Mouse (Mus musculus) gastrocnemius, postnatal 10 days (tissue): ENCODE data around the gene Ddr1. TPM values are rescaled to one million over a fixed set of nuclear protein-coding genes. Genes with fewer than 3 reads are reported as not detected.

Source experiments
- DNase-seq: peaks from one replicate; pipeline ENCODE4 v3.0.0; 2021; ENCODE audit warnings: mixed read lengths
- total RNA-seq, 2 experiments: library from RNA; stranded (reverse); gene quantifications; 2 replicates each; pipeline ENCODE4 v1.2.3; 2021

Gene Ddr1
- total RNA-seq, 2 experiments from 2014 or later: 35.2 to 42.8 TPM

GRCm38 (mm10) chr17:35692368-35692767 lies 12.1 kb downstream of the Ddr1 start:
- no peak for DNase-seq

- no peak for DNase-seq
Observed at GRCm38 (mm10) chr17:35691811-35692210, 12.6 kb downstream of the Ddr1 start.

GRCm38 (mm10) chr17:35689936-35690645 lies 14.3 kb downstream of the Ddr1 start:
- DNase-seq: no peak

DNA sequence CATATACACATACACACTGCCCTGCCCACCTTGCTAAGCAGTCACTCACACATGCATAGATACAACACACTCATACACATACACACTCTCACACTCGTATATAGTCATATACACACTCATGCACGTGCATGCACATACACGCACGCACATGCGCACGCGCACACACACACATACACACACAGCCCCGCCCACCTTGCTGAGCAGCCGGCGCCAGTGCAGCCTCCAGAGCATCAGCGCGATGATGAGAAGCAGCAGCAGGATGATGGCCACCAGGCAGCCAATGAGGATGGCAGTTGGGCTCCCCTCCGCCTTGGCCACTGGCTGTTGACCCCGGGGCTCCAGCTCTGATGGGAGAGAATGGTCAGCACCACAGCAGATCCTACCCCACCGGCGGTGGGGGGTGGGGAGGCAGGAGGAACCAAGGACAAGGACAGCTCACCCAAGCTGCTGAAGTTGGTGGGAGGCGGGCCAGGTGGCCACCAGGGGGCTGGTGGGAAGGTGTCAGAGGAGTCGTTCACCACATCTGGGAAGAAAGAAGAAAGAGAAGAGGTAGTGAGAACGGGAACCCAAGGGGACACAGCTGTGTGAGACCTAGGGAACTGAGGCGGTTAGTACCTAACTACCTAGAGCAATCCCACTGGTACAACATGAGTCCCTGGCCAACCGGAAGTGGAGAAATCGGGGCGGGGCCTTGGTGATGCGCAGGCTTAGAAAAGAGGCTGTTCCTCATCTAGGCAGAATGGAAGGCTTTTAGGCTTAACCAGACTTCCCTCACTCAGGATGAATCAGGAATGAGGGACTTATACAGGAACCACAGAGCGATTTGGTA lies 15.9 kb downstream of the Ddr1 start:
- DNase-seq: no peak

GRCm38 (mm10) chr17:35685061-35685460 lies 19.4 kb downstream of the Ddr1 start:
- no peak for DNase-seq

- no peak for DNase-seq
Observed at GRCm38 (mm10) chr17:35681986-35682385, 22.4 kb downstream of the Ddr1 start.

DNA sequence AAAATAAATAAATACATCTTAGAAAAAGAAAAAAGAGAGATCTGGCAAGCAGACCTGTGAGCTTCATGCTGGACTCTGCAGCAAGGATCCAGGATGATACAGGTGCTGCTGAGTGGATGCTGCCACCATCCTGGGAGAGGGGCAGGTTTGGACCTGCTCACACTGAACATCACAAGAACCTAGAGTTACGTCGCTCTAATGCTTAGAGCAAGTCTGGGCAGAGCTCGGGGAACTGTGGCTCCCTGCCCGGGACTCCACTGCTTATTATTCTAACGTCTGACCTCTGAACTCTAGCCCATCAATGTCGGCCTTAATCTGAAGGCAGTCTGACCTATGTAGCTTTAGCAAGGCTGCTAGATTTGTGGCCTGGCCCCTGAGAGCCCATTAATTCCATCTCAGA lies 23.8 kb downstream of the Ddr1 start:
- no peak for DNase-seq

GRCm38 (mm10) chr17:35673416-35674035 lies 30.9 kb downstream of the Ddr1 start, which contains the start of gene Gtf2h4:
Gtf2h4 (minus strand) TSS chr17:35673739.
- peak; percentile 75 for DNase-seq

GRCm38 (mm10) chr17:35672527-35672926 lies 31.9 kb downstream of the Ddr1 start:
- no peak for DNase-seq

DNA sequence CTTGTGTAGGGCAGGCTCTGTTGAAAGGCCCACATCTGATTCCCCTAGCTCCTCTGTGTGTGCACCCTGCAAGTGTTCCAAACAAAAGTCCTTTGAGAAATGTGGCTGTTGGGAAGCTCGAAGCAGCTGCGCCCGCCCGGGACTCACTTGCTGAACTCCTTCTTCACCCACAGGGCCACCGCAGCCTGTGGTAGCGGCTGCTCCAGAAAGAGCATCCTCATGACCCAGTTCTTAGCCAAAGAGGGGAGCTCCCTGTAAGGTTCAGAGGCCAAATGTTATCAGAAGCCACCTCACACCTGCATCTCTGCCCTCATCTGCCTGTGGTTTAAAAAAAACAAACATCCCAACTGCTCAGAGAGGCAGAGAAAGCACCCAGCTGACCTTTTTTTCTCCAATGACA lies 32.6 kb downstream of the Ddr1 start:
- DNase-seq: no peak

DNA sequence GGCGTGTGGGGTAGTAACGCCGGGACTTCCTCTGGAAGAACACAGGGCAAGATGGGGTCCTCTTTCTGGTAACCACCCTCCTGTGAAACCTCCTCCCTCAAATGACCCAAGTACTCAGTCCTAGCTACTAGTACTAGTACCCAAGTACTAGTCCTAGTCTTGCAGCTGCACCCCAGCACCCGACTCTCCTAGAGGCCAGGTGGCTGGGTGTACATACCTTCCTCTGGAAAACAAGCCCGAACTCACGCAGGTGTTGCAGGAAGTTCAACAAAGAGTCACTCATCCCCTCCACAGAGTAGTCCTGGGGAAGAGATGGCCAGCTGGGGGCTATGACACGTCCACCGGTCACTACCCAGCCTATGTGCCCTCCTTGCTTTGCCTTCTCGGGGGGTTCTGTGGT lies 34.7 kb downstream of the Ddr1 start:
- DNase-seq: no peak

GRCm38 (mm10) chr17:35667334-35668065 lies 36.9 kb downstream of the Ddr1 start, which contains the start of gene Vars2:
Vars2 (minus strand) TSS chr17:35667592.
- DNase-seq: peak; percentile 97

DNA sequence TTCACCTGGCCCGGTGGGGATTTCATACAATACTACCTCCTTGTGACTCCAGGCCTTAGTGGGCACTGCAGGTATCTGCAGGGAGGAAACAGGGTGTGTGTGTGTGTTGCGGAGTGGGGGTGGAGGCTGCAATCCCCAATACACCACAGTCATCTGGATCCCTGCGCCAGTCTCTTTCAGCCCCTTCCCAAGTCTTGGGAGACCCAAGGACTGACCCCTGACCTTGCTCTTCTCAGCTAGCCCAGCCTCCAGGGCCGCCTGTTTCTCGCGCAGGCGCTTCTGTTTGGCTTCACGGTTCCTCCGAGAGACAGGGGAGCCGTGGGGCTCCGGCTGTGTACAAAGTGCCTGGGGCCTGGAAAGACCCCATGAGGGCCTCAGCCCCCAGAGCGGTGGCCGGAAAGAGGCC lies 37.6 kb downstream of the Ddr1 start:
- peak; percentile 36 for DNase-seq

- no peak for DNase-seq
Observed at GRCm38 (mm10) chr17:35665957-35666515, 38.4 kb downstream of the Ddr1 start.

DNA sequence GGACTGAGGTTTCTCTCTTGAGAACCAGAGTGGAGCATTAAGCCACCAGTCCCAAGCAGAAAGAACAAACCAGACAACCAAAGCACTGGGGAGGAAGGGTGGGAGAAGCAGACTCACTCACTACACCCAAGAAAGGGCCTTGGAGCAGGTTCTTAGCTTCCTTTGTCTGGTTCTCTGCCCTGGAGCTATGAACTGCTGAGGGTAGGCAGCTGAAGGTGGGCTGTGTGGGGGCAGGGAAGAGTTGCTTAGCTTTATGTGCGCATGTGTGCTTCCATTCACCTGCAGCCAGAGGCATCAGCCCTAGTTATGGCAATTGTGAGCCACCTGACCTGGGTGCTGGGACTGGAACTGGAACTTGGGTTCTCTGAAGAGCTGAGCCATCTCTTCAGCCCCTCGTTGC lies 51.3 kb downstream of the Ddr1 start:
- no peak for DNase-seq

- DNase-seq: no peak
Observed at GRCm38 (mm10) chr17:35649429-35649828, 55.0 kb downstream of the Ddr1 start.

DNA sequence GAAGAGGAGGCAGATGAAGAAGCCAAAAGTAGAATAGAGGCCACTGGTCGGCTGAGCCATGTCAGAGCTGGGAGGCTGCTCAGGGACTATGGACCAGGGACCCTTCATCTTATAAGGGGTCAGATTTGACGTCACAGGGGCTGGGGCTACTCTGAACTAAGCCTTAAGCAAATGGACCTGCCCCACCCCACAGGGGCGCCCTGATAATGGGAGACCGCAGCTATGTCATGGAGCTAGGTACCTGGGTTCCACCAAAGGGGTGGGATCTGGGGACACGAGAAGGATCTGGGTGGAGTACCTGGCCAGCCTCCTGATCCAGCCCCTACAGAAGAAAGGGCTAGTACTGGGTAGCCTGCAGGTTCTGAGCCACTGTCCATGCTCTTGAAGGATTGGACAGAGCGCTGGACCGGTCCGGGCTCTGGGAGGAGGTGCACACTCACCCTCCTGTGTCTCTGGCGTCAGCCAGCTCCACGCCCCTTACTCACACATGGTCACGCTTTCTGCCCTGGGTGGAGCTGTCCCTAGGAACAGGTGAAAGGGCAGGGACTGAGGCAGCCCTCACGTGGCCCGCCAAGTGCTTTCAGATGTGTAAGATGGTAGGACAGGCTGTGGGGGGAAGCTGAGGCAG lies 60.7 kb downstream of the Ddr1 start, which contains the start of gene Mucl3:
Mucl3 (minus strand) TSS at position 87 of the 628 bp plus-strand sequence.
- DNase-seq: no peak

- DNase-seq: no peak
Observed at GRCm38 (mm10) chr17:35639352-35639751, 65.1 kb downstream of the Ddr1 start.

DNA sequence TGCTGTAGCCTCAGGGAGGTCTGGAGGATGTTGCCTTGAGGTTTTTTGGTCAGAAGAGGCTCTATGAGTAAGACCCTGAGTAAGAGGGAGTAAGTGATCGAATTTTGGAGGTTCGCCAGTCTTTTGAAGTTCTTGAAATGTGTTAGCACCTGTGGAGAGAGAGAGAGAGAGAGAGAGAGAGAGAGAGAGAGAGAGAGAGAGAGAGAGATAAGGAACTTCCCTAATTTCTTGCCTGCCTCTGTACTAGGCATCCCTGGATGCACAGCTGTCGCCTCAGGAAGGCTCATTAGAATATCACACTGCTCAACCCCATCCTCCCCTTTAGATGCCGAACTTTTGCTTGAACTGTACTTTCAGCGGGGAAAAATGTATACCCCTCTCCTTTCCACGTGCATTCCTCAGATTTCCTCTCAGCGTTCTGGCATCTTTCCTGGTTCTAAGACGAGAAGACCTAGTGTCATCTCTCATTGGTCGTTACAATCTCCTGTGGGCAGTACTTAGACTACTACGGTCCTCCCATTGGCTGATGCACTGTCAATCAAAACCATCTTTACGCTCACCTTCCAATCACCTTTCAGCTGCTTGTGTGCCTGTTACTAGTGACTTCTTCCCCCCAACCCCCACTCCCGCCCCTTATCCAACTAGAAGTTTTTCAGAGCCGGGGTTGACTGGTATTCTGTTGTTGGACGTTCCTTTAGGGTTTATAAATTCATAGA lies 65.8 kb downstream of the Ddr1 start:
- DNase-seq: peak; percentile 49

GRCm38 (mm10) chr17:35636363-35636762 lies 68.1 kb downstream of the Ddr1 start:
- no peak for DNase-seq

GRCm38 (mm10) chr17:35635699-35636111 lies 68.7 kb downstream of the Ddr1 start:
- peak; percentile 67 for DNase-seq
